Mouse (Mus musculus) gastrocnemius, adult 8-10 months (tissue): ENCODE measurements at regions not wholly inside any gene's neighbourhood (a gene's known extent, or its start where the extent isn't known, plus 50 kb on each side); places are given as distances from the start of the nearest gene placed in this dataset.

Source experiments
- DNase-seq, 2 experiments: peaks; one replicate each; pipeline ENCODE4 v3.0.0; 2022; ENCODE audit warnings: low spot score in 2 of 2

DNA sequence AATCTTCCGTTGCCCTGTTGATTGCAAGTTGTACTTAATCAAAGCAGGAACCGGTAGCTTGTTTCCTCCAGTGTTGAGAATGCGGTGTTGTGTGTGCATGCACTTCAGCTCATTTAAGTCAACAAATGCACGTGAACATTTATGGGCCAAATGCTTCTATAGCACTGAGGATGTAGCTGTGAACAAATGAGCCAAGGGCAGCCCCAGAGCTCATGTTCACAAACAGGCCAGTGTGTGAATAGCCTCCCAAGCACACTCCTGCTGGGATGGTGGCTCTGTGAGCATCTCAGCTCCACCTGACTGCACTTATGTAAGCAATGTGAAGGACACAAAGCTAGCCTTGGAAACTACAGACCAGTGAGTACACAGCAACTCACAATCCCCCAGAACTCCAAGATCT lies 183.9 kb upstream of the Sox2 start:
- no peak for DNase-seq

DNA sequence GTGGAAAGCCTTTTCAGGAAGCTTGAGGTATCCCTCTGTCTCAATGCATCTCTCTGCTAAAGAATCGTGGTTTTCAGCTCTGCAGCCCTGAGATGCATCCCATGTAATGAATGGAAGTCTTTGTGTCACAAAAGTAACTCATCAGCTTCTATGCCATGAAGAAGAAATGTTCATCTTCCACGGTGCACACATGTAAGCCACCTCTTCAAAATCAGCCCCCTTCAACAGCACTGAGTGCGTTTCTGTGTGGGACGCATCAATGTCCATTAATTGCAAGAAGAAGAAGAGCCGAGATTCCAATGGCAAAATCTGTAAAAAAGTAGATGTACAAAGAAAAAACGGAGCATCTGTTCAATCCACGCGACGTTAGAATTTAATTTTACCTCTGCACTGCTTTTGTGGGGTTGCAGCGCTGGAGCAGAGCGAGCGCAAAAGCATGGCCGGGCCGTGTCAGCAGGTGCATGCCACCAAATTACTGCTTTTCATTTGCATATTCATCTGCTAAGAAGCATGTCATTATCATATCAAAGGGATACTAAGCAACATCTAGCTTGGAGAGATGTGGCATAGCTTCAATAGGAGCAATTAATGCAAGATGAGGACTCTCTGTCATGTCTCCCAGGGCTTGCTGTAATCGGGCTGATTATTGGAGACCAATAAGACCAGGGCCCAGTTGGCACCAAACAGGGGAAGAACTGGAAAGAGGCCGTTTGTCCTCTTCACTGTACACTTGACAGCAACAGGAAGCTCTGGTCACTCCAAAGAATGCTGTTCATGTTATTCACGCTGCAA lies 185.0 kb upstream of the Sox2 start:
- DNase-seq = no peak

DNA sequence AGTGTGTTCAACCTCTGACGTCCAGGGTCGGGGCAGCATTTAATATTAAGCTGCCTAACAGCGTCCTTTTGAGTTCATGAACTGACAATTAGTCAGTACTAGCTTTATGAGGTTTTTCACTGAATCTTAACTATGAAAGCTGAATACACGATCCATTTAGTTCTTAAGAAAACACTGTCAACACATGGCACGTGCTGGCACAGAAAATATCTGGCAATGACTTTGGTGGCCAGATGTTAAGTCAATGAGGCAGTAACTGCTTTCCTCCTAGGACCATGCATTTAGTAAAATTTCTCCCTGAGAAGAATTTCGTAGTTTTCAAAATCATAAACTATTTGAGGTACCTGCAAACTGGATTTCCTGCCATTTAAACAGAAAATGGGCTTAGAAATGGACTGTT lies 191.4 kb upstream of the Sox2 start:
- no peak for DNase-seq

DNA sequence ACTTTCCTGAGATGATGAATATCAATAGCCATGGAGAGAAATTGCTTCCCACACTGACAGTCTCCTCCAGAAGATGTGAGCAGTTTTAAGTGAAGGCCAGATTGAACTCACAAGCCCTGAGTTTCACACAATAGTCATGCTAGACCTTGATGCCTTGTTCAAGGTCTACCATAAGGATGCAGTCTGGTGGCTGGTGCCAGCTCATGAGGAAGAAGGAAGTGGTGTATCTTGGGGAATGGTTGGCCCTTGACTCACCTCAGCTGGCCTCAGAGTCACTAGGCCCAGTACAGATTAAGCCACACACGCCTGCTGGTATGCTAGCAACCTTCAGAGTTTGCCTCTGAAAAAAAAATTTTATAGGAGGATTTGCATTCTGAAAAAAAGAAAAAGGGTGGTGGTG lies 192.4 kb upstream of the Sox2 start:
- DNase-seq = no peak

GRCm38 (mm10) chr3:34456488-34457433 lies 193.4 kb upstream of the Sox2 start:
- no peak for DNase-seq

DNA sequence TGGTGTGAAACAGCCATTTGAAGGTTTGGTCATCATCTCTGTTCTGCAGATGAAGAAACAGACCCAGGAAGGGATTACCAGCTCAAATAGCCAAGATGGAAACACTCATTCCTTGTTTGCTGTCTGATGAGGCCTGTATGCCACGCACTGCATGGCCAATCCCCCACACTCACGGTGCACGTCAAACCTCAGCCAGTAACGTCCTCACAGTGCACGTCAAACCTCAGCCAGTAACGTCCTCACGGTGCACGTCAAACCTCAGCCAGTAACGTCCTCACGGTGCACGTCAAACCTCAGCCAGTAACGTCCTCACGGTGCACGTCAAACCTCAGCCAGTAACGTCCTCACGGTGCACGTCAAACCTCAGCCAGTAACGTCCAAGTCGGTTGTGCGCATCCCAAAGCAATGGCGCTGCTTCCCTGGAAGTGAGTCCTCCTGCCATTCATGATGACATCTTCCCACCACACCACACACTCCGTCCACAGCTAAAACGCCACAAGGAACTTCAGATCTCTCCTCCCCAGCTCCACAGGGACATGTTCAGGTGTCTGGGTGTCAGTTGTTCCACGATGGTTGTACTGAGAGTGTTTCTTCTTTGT lies 196.1 kb upstream of the Sox2 start:
- no peak for DNase-seq

GRCm38 (mm10) chr3:34445354-34445753 lies 204.9 kb upstream of the Sox2 start:
- no peak for DNase-seq

- no peak for DNase-seq
Observed at GRCm38 (mm10) chr3:34444802-34445201, 205.4 kb upstream of the Sox2 start.

DNA sequence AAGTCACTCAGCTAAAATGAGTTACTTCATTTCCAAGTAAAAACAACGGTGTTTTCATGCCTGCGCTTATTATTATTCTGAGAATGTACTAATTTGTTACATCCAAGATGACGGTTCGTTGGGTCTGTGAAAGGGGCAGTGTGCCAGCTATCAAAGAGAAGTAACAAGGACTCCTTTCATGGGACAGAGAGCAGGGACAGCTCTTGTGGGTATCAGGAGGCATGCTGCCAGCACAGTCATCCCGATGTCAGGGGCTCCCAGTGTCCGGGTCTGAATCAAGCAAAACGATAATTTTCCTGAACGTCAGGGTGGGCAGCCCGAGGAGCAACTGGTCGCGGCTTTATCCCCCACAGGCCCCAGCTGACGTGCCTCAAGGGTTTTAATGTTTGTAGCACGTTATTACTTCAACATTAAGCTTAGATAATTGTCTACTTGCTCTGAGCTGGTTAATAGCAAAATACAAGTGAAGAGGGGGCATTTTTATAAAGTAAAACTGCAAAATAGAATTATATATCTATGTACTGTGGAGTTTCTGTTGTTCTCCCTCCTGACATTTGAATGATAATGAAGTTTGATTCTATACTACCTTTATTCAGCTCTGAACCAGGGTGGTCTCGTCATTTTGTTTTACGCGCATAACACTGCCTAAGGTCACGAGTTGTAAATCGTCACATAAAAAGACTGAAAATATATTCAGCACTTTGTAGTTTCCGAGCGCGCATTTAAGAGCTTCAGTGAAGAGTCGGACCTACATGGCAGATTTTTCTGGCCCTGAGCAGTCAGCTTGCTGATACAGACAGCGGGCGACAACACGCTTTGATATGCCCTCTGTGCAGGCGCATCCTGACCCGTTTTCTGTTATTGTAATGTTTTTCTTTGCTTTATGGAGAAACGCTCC lies 206.2 kb upstream of the Sox2 start:
- no peak for DNase-seq

DNA sequence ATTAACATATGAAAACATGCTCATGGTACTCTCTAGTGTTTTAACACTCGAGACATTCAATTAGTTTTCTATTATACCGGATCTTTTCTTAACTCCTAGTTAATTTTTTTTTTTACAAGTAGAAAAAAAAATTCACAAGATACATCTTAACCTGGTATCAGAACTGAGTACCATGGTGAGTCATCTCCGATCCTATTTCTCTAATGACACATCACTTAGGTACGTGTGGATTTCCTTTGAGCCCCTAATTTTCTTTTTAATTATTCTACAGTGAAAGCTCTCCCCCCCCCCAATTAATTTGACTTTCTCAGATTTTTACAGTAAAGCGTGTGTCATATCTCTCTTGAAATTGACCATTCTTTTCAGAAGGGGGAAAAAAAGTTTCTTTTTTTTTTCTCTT lies 206.9 kb upstream of the Sox2 start:
- DNase-seq = no peak

DNA sequence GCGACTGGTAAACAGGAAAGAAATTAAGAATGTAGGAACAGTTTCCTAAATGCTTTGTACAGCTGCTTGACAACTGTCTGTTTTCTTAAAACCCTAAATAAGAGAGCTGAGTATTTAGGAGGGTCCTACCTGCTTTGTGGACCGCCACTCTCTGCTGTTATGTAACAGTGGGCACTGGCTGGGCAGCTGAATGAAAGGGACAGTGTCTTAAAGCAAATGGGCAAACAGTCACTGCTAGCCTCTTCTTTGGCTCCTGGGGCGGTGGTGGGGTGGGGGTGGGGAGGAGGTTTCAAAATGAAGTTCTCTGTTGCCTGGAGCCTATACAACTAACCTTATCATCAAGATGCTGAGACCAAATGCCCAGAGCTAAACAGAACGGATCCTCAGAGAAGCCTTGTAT lies 208.4 kb upstream of the Sox2 start:
- no peak for DNase-seq

- DNase-seq = no peak
Observed at GRCm38 (mm10) chr3:34441266-34441665, 208.9 kb upstream of the Sox2 start.

DNA sequence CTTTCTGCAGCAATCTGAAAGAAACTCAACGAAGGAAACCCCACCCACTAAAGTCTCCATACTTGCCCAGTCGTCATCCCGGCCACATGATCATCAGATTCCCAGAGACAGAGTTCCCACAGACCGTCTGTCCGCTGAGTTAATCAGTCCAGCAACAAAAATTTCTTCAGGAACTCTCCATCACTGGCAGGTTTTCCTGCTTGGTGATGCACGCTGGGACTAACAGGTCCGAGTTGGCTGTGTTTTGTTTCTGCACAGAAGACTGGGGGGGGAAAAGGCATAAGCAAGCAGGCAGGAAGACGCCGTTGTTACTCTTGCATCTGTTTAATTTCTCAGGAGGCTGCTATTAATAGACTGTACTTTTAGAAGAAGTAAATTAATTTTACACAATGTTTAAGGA lies 215.3 kb upstream of the Sox2 start:
- no peak for DNase-seq

GRCm38 (mm10) chr3:34427967-34428366 lies 222.2 kb upstream of the Sox2 start:
- no peak for DNase-seq

- no peak for DNase-seq
Observed at GRCm38 (mm10) chr3:34427495-34427894, 222.7 kb upstream of the Sox2 start.

GRCm38 (mm10) chr3:34426955-34427354 lies 223.2 kb upstream of the Sox2 start:
- no peak for DNase-seq

DNA sequence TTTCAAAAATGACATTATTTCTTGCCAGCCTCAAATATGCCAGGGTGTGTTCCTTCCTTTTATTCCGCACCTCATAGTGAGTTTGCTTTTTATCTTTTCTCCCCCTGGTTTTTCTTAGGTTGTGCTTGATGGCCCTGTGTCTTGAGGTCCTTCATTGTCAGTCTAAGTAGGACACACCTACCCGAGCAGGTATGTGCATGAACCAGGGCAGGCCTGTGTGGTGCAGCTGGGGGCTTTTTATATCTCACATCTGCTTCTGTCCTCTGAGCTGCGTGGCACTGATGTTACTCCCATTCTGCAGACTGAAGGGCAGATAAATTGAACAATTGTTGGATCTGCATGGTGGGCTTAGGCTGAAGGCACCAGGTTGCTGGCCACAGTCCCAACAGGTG lies 238.3 kb upstream of the Sox2 start:
- DNase-seq = no peak

GRCm38 (mm10) chr3:34411142-34411914 lies 238.9 kb upstream of the Sox2 start:
- no peak for DNase-seq

GRCm38 (mm10) chr3:34403586-34403985 lies 246.6 kb upstream of the Sox2 start:
- no peak for DNase-seq

- DNase-seq = no peak
Observed at GRCm38 (mm10) chr3:34391275-34391674, 258.9 kb upstream of the Sox2 start.
